Mouse (Mus musculus): ENCODE results near the gene Ormdl2. TPM values are rescaled to one million over a fixed set of nuclear protein-coding genes. Genes with fewer than 3 reads are reported as not detected.

Gene Ormdl2
- polyA plus RNA-seq (2012; fragmentation: generic; extraction: Trizol), result 41.1 TPM
- long read RNA-seq, experiment 1, transcript Ormdl2-204 (4 exons, 724 nt), result minor isoform, 7 of 49 reads
- long read RNA-seq, experiment 1, transcript Ormdl2-201 (4 exons, 1,573 nt), result major isoform, 34 of 49 reads
- long read RNA-seq, experiment 1, partial matches to known transcripts, result 4 of 49 reads
- long read RNA-seq, experiment 1, other reads (novel, unspliced or antisense), result 1 of 49 reads
- long read RNA-seq, experiment 2, transcript Ormdl2-201 (4 exons, 1,573 nt), result major isoform, 15 of 25 reads
- long read RNA-seq, experiment 2, transcript Ormdl2-204 (4 exons, 724 nt), result minor isoform, 5 of 25 reads
- long read RNA-seq, experiment 2, partial matches to known transcripts, result 1 of 25 reads
- long read RNA-seq, experiment 2, other reads (novel, unspliced or antisense), result 3 of 25 reads

GRCm38 (mm10) chr10:128821358-128822056 is at the start of gene Ormdl2:
TSS of gene Ormdl2 (minus strand) at chr10:128821645.
- no peak for TF ChIP-seq CTCF (IDR thresholded peaks at IDR 0.05; ENCODE audit: control insufficient read depth, insufficient read depth, insufficient read length)
- peak; percentile 78 for TF ChIP-seq CEBPB (IDR thresholded peaks at IDR 0.05; ENCODE audit: low read depth)
- H3K79me3 ChIP-seq (ENCODE audit: low read depth), result peaks cover 48% of the 10 kb centered on the region
- H3K27me3 ChIP-seq (ENCODE audit: control insufficient read depth, insufficient read depth, insufficient read length), result no peaks in the 10 kb centered on the region
- H3K4me3 ChIP-seq (ENCODE audit: insufficient read depth, poor library complexity, severe bottlenecking), result peak within 1 kb of the TSS; percentile 90
- peaks cover 48% of the 10 kb centered on the region for H3K79me2 ChIP-seq (ENCODE audit: control insufficient read depth, insufficient read depth)
- peaks cover 64% of the 10 kb centered on the region for H3K36me3 ChIP-seq (ENCODE audit: control insufficient read depth, insufficient read depth)
- peak within 1 kb of the TSS; percentile 90 for H3ac ChIP-seq (ENCODE audit: control insufficient read depth, insufficient read length, low read depth)

- Histone ChIP-seq H3K4me3 (ENCODE audit: insufficient read depth, poor library complexity, severe bottlenecking) (no peak overlapping the region), H3K27me3 (ENCODE audit: control insufficient read depth, insufficient read depth, insufficient read length) (no peaks in the 10 kb centered on the region), H3K36me3 (ENCODE audit: control insufficient read depth, insufficient read depth) (peaks cover 72% of the 10 kb centered on the region), H3K79me2 (ENCODE audit: control insufficient read depth, insufficient read depth) (no peaks in the 10 kb centered on the region), H3ac (ENCODE audit: control insufficient read depth, insufficient read length, low read depth) (no peak overlapping the region), H3K79me3 (ENCODE audit: low read depth) (no peaks in the 10 kb centered on the region)
- TF ChIP-seq USF1 (IDR thresholded peaks at IDR 0.05; ENCODE audit: low read depth), result no peak
- no peak for TF ChIP-seq MYOD1 (IDR thresholded peaks at IDR 0.05; ENCODE audit: control insufficient read depth, insufficient read length, low read depth)
- TF ChIP-seq CTCF (IDR thresholded peaks at IDR 0.05; ENCODE audit: control insufficient read depth, insufficient read depth, insufficient read length), result no peak
- TF ChIP-seq CEBPB (IDR thresholded peaks at IDR 0.05; ENCODE audit: low read depth), result no peak
- no peak for TF ChIP-seq MAX (IDR thresholded peaks at IDR 0.05)
- no peak for TF ChIP-seq FOSL1 (IDR thresholded peaks at IDR 0.05; ENCODE audit: insufficient read depth, low read length, poor library complexity, severe bottlenecking)
- no peak for TF ChIP-seq MYOG (IDR thresholded peaks at IDR 0.05; ENCODE audit: control insufficient read depth, extremely low read depth, insufficient read length)
These were observed 48.9 kb upstream of the Ormdl2 start for GRCm38 (mm10) chr10:128870341-128870740.

GRCm38 (mm10) chr10:128866518-128866917 is 45.1 kb upstream of the Ormdl2 start:
- peaks cover 60% of the 10 kb centered on the region for H3K36me3 ChIP-seq (ENCODE audit: control insufficient read depth, insufficient read depth)

DNA sequence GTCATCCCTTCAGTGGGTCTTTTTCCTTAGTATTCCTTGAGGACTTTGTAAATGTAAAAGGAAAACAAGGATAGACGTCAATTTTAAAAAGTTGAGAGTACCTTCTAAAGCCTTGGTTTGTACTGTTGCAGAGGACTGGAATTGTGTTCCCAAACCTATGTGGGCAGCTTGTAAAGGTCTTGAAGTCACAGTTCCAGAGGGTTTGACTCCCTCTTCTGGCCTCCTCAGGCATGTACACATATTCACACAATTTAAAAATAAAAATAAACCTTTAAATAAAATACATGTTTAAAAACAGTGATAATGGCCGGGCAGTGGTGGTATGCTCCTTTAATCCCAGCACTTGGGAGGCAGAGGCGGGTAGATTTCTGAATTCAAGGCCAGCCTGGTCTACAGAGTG is 44.6 kb upstream of the Ormdl2 start:
- Histone ChIP-seq H3K27me3 (ENCODE audit: control insufficient read depth, insufficient read depth, insufficient read length) (no peaks in the 10 kb centered on the region), H3K79me2 (ENCODE audit: control insufficient read depth, insufficient read depth) (no peaks in the 10 kb centered on the region), H3K36me3 (ENCODE audit: control insufficient read depth, insufficient read depth) (peaks cover 60% of the 10 kb centered on the region), H3ac (ENCODE audit: control insufficient read depth, insufficient read length, low read depth) (no peak overlapping the region), H3K79me3 (ENCODE audit: low read depth) (no peaks in the 10 kb centered on the region), H3K4me3 (ENCODE audit: insufficient read depth, poor library complexity, severe bottlenecking) (no peak overlapping the region)
- TF ChIP-seq MAX (IDR thresholded peaks at IDR 0.05) (no peak), USF1 (IDR thresholded peaks at IDR 0.05; ENCODE audit: low read depth) (no peak), CEBPB (IDR thresholded peaks at IDR 0.05; ENCODE audit: low read depth) (no peak), MYOD1 (IDR thresholded peaks at IDR 0.05; ENCODE audit: control insufficient read depth, insufficient read length, low read depth) (no peak), MYOG (IDR thresholded peaks at IDR 0.05; ENCODE audit: control insufficient read depth, extremely low read depth, insufficient read length) (no peak), FOSL1 (IDR thresholded peaks at IDR 0.05; ENCODE audit: insufficient read depth, low read length, poor library complexity, severe bottlenecking) (no peak)

More at GRCm38 (mm10) chr10:128866518-128866917, 45.1 kb upstream of the Ormdl2 start:
- TF ChIP-seq CTCF (IDR thresholded peaks at IDR 0.05; ENCODE audit: control insufficient read depth, insufficient read depth, insufficient read length), result no peak
- TF ChIP-seq MYOD1 (IDR thresholded peaks at IDR 0.05; ENCODE audit: control insufficient read depth, insufficient read length, low read depth), result no peak
- TF ChIP-seq USF1 (IDR thresholded peaks at IDR 0.05; ENCODE audit: low read depth), result no peak
- TF ChIP-seq MAX (IDR thresholded peaks at IDR 0.05), result no peak
- no peak for TF ChIP-seq FOSL1 (IDR thresholded peaks at IDR 0.05; ENCODE audit: insufficient read depth, low read length, poor library complexity, severe bottlenecking)
- no peak for TF ChIP-seq CEBPB (IDR thresholded peaks at IDR 0.05; ENCODE audit: low read depth)
- TF ChIP-seq MYOG (IDR thresholded peaks at IDR 0.05; ENCODE audit: control insufficient read depth, extremely low read depth, insufficient read length), result no peak
- H3K79me3 ChIP-seq (ENCODE audit: low read depth), result no peaks in the 10 kb centered on the region
- no peaks in the 10 kb centered on the region for H3K79me2 ChIP-seq (ENCODE audit: control insufficient read depth, insufficient read depth)
- no peak overlapping the region for H3K4me3 ChIP-seq (ENCODE audit: insufficient read depth, poor library complexity, severe bottlenecking)
- no peaks in the 10 kb centered on the region for H3K27me3 ChIP-seq (ENCODE audit: control insufficient read depth, insufficient read depth, insufficient read length)
- no peak overlapping the region for H3ac ChIP-seq (ENCODE audit: control insufficient read depth, insufficient read length, low read depth)

DNA sequence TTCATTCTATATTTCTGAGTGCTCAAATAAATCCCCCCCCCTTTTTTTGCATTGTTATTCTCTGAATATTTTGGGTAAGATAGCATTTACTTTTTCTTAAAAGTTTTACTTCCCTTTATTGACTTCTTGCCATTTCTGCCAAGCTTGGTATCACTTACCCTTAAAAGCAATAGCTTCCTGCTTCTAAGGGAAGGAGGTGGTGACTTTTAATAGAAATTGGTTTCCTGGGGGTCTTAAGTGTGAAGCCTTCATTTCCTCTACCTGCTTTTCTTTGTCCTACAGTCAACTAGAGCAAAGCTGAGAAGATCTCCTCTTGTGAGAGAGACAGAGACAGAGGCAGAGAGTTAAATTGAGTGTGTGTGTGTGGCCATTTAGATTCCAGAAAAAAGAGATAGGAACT is 39.7 kb upstream of the Ormdl2 start:
- Histone ChIP-seq H3K27me3 (ENCODE audit: control insufficient read depth, insufficient read depth, insufficient read length) (no peaks in the 10 kb centered on the region), H3K79me3 (ENCODE audit: low read depth) (no peaks in the 10 kb centered on the region), H3ac (ENCODE audit: control insufficient read depth, insufficient read length, low read depth) (no peak overlapping the region), H3K79me2 (ENCODE audit: control insufficient read depth, insufficient read depth) (no peaks in the 10 kb centered on the region), H3K4me3 (ENCODE audit: insufficient read depth, poor library complexity, severe bottlenecking) (no peak overlapping the region), H3K36me3 (ENCODE audit: control insufficient read depth, insufficient read depth) (peaks cover 58% of the 10 kb centered on the region)
- TF ChIP-seq FOSL1 (IDR thresholded peaks at IDR 0.05; ENCODE audit: insufficient read depth, low read length, poor library complexity, severe bottlenecking) (no peak), MYOD1 (IDR thresholded peaks at IDR 0.05; ENCODE audit: control insufficient read depth, insufficient read length, low read depth) (no peak), MAX (IDR thresholded peaks at IDR 0.05) (no peak), CTCF (IDR thresholded peaks at IDR 0.05; ENCODE audit: control insufficient read depth, insufficient read depth, insufficient read length) (no peak), USF1 (IDR thresholded peaks at IDR 0.05; ENCODE audit: low read depth) (no peak), CEBPB (IDR thresholded peaks at IDR 0.05; ENCODE audit: low read depth) (no peak), MYOG (IDR thresholded peaks at IDR 0.05; ENCODE audit: control insufficient read depth, extremely low read depth, insufficient read length) (no peak)
